Mouse (Mus musculus) retina, embryonic 14.5 days (tissue): ENCODE results near the gene Coro2b.

Experiments
- DNase-seq: peaks from one replicate; pipeline ENCODE4 v3.0.0-alpha.2; 2015; ENCODE audit warnings: low spot score

The Coro2b gene

GRCm38 (mm10) chr9:62385727-62386518, 150.9 kb downstream of the Coro2b start:
- DNase-seq = no peak

- DNase-seq = no peak
Observed at GRCm38 (mm10) chr9:62385062-62385461, 151.8 kb downstream of the Coro2b start.

- no peak for DNase-seq
Observed at GRCm38 (mm10) chr9:62382519-62383084, 154.2 kb downstream of the Coro2b start.

- DNase-seq = no peak
Observed at GRCm38 (mm10) chr9:62381402-62381913, 155.4 kb downstream of the Coro2b start.

GRCm38 (mm10) chr9:62380351-62380750, 156.5 kb downstream of the Coro2b start:
- no peak for DNase-seq

DNA sequence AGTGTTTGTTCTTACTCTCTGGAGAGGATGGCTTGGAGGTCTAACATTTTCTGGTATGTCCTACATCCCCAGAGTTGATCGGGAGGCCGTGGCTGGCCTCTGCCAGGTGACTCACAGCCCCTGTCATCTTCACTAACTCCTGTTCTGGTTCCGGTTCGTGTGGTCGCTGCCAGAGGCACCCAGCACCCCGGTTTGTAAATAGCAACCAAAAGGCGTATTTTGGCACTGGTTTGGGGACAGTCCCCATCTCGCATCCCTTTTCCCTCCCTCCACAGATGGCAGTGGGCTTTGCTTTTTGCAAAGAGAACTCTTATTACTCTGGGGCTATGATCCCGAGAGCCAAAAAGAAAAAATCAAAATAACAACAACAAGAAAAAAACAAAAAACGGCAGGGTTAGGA, 158.9 kb downstream of the Coro2b start:
- no peak for DNase-seq

GRCm38 (mm10) chr9:62374276-62374675, 162.6 kb downstream of the Coro2b start:
- no peak for DNase-seq

GRCm38 (mm10) chr9:62373222-62374123, 163.4 kb downstream of the Coro2b start:
- DNase-seq = peak; percentile 74

GRCm38 (mm10) chr9:62372556-62373221, 164.2 kb downstream of the Coro2b start:
- DNase-seq = no peak

GRCm38 (mm10) chr9:62371745-62372555, 164.9 kb downstream of the Coro2b start:
- no peak for DNase-seq

DNA sequence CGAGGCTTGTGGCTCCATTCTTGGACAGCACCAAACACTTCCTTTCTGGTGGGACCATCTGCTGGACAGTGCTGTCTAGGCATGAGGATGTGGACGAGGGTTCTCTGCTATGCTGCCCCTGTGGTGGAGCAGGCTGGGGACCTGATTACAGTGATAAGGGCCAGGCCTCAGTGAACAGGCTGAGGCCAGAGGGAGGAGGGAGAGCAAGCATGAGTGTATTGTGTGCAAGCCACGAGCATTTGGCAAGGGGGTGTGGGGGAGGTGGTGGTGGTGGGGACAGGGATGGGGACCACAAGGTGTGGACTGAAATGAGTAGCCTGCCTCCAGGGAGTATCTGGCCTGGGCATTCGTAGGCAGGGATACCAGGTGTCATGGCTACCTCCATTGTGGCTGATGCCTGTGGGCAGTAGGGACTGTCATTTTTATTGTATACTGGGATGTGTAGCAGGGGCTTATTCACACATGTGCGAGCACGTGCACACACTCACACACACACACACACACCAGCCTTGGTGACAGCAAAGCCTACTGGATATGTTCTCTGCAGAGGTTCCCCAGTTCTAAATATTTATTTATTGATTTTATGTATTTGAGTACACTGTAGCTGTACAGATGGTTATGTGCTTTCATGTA, 166.1 kb downstream of the Coro2b start:
- no peak for DNase-seq

GRCm38 (mm10) chr9:62370186-62370585, 166.7 kb downstream of the Coro2b start:
- DNase-seq = no peak
